Comparison of ENCODE assay signal across 24 mouse cellular contexts in genomic region chrX:168020574-168021145, GRCm38 (mm10).
A peak's percentile ranks its signal among the peaks of the same experiment; 100 is the strongest.
DNase-seq lines count a peak whose midpoint lies in the region; ATAC-seq lines count a peak whose summit lies in the region.
"Had no signal": no experiment of that assay in that cellular context is flagged by ENCODE, and none has a peak within 500 bp of the region (broad histone marks: within the 10 kb centered on the region; RNA-seq: fewer than 3 reads in every experiment).

No protein-coding gene starts in this region.

- H3K27ac ChIP-seq in intestine, embryonic 16.5 days (ENCODE audit: low read length) = peak overlapping the region; percentile 70; the same call in 1 of the 2 replicates
- no peak overlapping the region for H3K27ac ChIP-seq in kidney, embryonic 14.5 days (ENCODE audit: low read depth, low read length)
- H3K27ac ChIP-seq: embryonic facial prominence, embryonic 15.5 days; heart, embryonic 13.5 days; hindbrain, postnatal 0 days; stomach, postnatal 0 days had no signal

- H3K9ac ChIP-seq in intestine, embryonic 16.5 days (ENCODE audit: low read depth, low read length) = no peak overlapping the region
- no peak overlapping the region for H3K9ac ChIP-seq in kidney, embryonic 14.5 days (ENCODE audit: low read depth, low read length)
- H3K9ac ChIP-seq: embryonic facial prominence, embryonic 15.5 days; heart, embryonic 13.5 days had no signal

- H3K4me3 ChIP-seq in intestine, embryonic 16.5 days (ENCODE audit: low read length) = no peak overlapping the region
- H3K4me3 ChIP-seq in kidney, embryonic 14.5 days (ENCODE audit: low read length) = no peak overlapping the region
- H3K4me3 ChIP-seq: embryonic facial prominence, embryonic 15.5 days; heart, embryonic 13.5 days had no signal

- no peaks in the 10 kb centered on the region for H3K9me3 ChIP-seq in intestine, embryonic 16.5 days (ENCODE audit: control insufficient read depth, low read length)
- H3K9me3 ChIP-seq in kidney, embryonic 14.5 days (ENCODE audit: control insufficient read depth, low read length) = no peaks in the 10 kb centered on the region
- H3K9me3 ChIP-seq: embryonic facial prominence, embryonic 15.5 days; heart, embryonic 13.5 days had no signal

- H3K4me2 ChIP-seq in intestine, embryonic 16.5 days (ENCODE audit: low read depth, low read length) = no peak overlapping the region
- H3K4me2 ChIP-seq in kidney, embryonic 14.5 days (replicated peaks; ENCODE audit: low read depth, low read length) = no peak overlapping the region
- H3K4me2 ChIP-seq: embryonic facial prominence, embryonic 15.5 days; heart, embryonic 13.5 days had no signal

- H3K36me3 ChIP-seq in intestine, embryonic 16.5 days (ENCODE audit: control insufficient read depth, insufficient read depth, low read length) = no peaks in the 10 kb centered on the region
- H3K36me3 ChIP-seq in kidney, embryonic 14.5 days (ENCODE audit: control insufficient read depth, insufficient read depth, low read length) = no peaks in the 10 kb centered on the region
- H3K36me3 ChIP-seq: embryonic facial prominence, embryonic 15.5 days; heart, embryonic 13.5 days had no signal

- no peaks in the 10 kb centered on the region for H3K4me1 ChIP-seq in intestine, embryonic 16.5 days (ENCODE audit: control insufficient read depth, insufficient read depth, low read length)
- no peaks in the 10 kb centered on the region for H3K4me1 ChIP-seq in kidney, embryonic 14.5 days (ENCODE audit: control insufficient read depth, insufficient read depth, low read length)
- H3K4me1 ChIP-seq: embryonic facial prominence, embryonic 15.5 days; heart, embryonic 13.5 days had no signal

- peak; percentile 42 for DNase-seq in adrenal gland, adult 2 months
- DNase-seq in adrenal gland, postnatal 4 days (ENCODE audit: low spot score in 2 of 2) = no peak
- DNase-seq in kidney, postnatal 36 days = peak; percentile 46 to 72
- DNase-seq in right cerebral cortex, postnatal 4 days = no peak
- no peak for DNase-seq in cerebellum, adult 11 months
- DNase-seq in right cerebral cortex, postnatal 10 days (ENCODE audit: low spot score in 2 of 2) = no peak
- DNase-seq: cerebellum, adult 11-12 months; cerebellum, postnatal 14 days; embryo, embryonic 11 days; heart, postnatal 36 days; left cerebral cortex, postnatal 4 days; liver; lung, adult 18-20 months; lung, postnatal 36 days had no signal

- WGBS in intestine, embryonic 16.5 days = 70% methylated on average over 4 of the region's 4 CpGs
- WGBS in kidney, embryonic 14.5 days = 61% methylated on average over 4 of the region's 4 CpGs

- peak; percentile 97 for ATAC-seq in intestine, embryonic 16.5 days
- peak; percentile 20; the same call in 1 of the 2 replicates for ATAC-seq in kidney, embryonic 14.5 days (ENCODE audit: low FRiP score, low TSS enrichment)
- ATAC-seq: activated CD4-positive, CD25-positive, alpha-beta regulatory T cell, adult 4 months; CD4-positive, CD25-positive, alpha-beta regulatory T cell, adult 4 months; forebrain, embryonic 16.5 days; hindbrain, postnatal 0 days; midbrain, embryonic 16.5 days had no signal

- H3K27me3 ChIP-seq in intestine, embryonic 16.5 days (replicated peaks; ENCODE audit: control insufficient read depth, insufficient read depth, low read length) = no peaks in the 10 kb centered on the region
- H3K27me3 ChIP-seq in kidney, embryonic 14.5 days (ENCODE audit: control insufficient read depth, insufficient read depth, low read length) = no peaks in the 10 kb centered on the region; the same call in 1 of the 2 replicates
- H3K27me3 ChIP-seq: embryonic facial prominence, embryonic 15.5 days had no signal

Comparison
In these comparisons a context has a peak if more than half of its experiments do, and no peak if none do; other contexts are left out.
1. DNase-seq: peak in adrenal gland, adult 2 months (single experiment) and kidney, postnatal 36 days (2 of 2); none in adrenal gland, postnatal 4 days (0 of 2), right cerebral cortex, postnatal 4 days (single experiment), cerebellum, adult 11 months (single experiment) and right cerebral cortex, postnatal 10 days (0 of 2).